Mouse (Mus musculus) olfactory bulb, adult 2 months (tissue): Measurements from ENCODE around the gene Abhd5.
"Not testable (repeated sequence)": the region's sequence is repeated elsewhere in the genome, so short reads cannot be mapped to it uniquely, and the experiment has no call there.

ENCODE experiments used
- CTCF ChIP-seq: fragments of 200-500 bp; IDR thresholded peaks from 2 replicates; pipeline ENCODE4 v1.5.1; 2012; ENCODE audit warnings: low read depth, mild to moderate bottlenecking, low read length, moderate library complexity; ENCODE audit not compliant: insufficient read depth
- POLR2A ChIP-seq: fragments of 200-500 bp; IDR thresholded peaks from 2 replicates; pipeline ENCODE4 v1.6.1; 2012; ENCODE audit warnings: mild to moderate bottlenecking, low read depth, low read length, moderate library complexity; ENCODE audit not compliant: insufficient read depth

- not testable (repeated sequence) for TF ChIP-seq CTCF, POLR2A
Measured at GRCm38 (mm10) chr9:122313128-122313527, 38.3 kb upstream of the Abhd5 start.
